Mouse (Mus musculus) heart, postnatal 25 days (tissue): ENCODE measurements around the gene Kremen1. TPM values are rescaled to one million over a fixed set of nuclear protein-coding genes. Genes with fewer than 3 reads are reported as not detected.

Experiments used
- DNase-seq: peaks from one replicate; pipeline ENCODE4 v3.0.0; 2022; ENCODE audit warnings: low spot score
- intact Hi-C: fragments of 180-260 bp; cut with DNase I; formaldehyde crosslinking; loops from one replicate; pipeline ENCODE4 v1.15.1; 2025
- total RNA-seq, 2 experiments: library from RNA; stranded (reverse); gene quantifications; 2 replicates each; pipeline ENCODE4 v1.2.3; 2021

Kremen1 gene
- 10 to 100 TPM; 72.5 to 78.8 TPM for total RNA-seq

DNA sequence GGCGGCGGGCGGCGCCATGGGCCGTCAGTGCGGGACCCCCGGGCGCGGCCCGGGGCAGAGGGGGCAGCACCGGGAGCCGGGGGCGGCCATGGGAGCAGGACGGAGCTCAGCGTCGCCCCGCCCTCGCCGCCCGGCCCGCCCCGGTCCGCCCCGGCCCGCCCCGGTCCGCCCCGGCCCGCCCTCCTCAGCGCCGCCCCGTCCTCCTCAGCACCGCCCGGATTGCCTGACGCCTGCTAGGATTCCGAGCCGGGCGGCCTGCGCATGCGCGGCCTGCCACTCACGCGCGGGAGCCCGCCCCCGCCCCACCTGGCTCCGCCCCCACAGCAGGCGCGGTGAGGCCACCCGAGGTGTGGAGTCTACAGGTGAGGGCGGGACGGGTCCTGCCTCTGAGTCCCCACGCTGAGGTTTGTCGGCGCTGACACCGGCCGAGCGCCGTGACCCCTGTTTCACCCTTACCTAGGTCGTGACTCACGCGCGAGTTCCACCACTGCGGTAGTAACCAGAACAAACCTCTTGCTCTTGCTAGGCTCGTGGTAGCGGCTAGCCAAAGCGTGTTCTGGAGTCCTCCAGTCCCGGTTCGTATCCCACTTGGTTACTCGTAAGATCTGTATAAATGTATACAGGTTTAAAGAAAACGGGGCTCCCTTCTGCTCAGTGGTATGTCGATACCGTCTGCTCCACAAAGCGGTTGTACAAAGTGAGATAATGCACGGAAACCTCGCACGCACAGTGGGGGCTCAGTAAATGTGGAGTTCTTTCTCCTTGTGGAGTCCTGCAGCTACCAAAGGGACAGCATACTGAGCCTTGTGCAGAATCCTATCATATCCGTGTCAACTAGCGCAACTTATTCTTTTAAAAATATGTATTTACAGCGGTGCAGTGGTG lies at the start of gene Kremen1:
Gene Kremen1, minus strand, starts transcription at position 51 of the 885 bp plus-strand sequence.
- intact Hi-C loops, result loop anchor here (2.0 kb wide), 1 partner anchor 17 kb away; no protein-coding TSS in a partner anchor

GRCm38 (mm10) chr11:5307024-5307905 lies 45.9 kb upstream of the Kremen1 start:
- DNase-seq, result no peak
- intact Hi-C loops, result loop anchor here (1.0 kb wide), 1 partner anchor 26 kb away; no protein-coding TSS in a partner anchor

More for the DNA sequence above, at the start of gene Kremen1:
- peak; percentile 84 for DNase-seq

DNA sequence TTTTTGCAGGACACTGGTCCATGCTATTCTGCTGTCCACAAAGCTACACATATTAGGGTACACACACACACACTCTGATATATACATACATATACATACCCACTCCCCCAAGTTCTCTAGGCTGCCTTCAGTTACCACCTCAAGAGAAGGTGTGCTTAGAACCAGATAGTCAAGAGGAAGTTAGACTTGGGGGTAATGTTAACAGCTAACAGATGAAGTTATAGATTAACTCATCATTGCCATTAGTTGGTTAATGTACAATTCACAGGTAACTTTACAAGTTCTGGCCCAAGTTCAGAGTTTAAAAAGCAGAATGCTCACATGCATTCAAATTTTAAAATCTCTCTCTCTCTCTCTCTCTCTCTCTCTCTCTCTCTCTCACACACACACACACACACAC lies 44.7 kb upstream of the Kremen1 start:
- intact Hi-C loops, result no loop called here
- DNase-seq, result no peak

- DNase-seq, result no peak
- intact Hi-C loops, result no loop called here
These were observed 43.2 kb upstream of the Kremen1 start for GRCm38 (mm10) chr11:5304526-5304925.

- DNase-seq, result no peak
- intact Hi-C loops, result no loop called here
These were observed 36.6 kb upstream of the Kremen1 start for GRCm38 (mm10) chr11:5298007-5298372.

GRCm38 (mm10) chr11:5297148-5298006 lies 36.0 kb upstream of the Kremen1 start:
- DNase-seq, result no peak
- intact Hi-C loops, result no loop called here

DNA sequence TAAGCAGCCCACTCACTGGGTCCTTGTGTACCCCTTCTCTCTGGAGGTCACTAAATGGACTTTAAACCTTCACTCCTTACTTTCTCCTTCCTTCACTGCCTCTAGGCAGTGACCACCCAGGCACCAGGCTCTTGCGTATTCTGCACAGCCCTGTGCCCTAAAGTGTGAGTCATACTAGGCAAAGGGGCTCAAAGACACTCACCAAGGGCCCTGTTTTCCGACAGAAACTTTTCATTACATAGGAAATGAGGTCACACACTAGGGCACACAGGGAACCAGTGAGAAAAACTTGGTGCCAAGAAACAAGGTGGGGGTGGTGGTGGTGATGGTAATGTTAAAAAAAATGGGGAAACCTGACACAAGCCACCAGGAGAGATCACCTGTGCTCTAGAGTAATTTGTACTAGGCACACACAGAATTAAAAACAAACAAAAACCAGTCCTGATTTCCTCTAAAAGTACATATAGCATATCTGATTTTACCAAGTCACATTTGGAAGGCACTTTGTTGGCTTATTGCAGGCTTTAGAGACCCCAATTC lies 35.3 kb upstream of the Kremen1 start:
- intact Hi-C loops, result no loop called here
- DNase-seq, result no peak

DNA sequence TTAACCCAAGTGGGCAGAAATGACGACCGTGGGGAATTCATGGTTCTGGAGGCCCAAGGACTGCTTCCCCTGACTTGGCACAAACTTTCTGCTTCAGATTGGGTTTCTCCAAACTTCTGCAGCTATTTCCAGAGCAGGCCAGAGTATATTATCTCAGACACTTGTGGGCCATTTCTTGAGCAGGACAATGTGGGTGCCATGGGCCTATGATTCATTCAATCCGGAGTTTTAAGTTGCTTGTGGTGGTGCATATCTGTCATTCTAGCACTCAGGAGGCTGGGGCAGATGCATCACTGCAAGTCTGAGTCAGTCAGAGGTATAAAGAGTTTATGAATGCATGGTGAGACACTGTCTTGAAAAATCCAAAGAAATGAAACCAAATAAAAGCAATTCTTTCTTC lies 33.4 kb upstream of the Kremen1 start:
- intact Hi-C loops, result loop anchor here (5.0 kb wide), 3 partner anchors 157 to 397 kb away; no protein-coding TSS in a partner anchor
- DNase-seq, result no peak

DNA sequence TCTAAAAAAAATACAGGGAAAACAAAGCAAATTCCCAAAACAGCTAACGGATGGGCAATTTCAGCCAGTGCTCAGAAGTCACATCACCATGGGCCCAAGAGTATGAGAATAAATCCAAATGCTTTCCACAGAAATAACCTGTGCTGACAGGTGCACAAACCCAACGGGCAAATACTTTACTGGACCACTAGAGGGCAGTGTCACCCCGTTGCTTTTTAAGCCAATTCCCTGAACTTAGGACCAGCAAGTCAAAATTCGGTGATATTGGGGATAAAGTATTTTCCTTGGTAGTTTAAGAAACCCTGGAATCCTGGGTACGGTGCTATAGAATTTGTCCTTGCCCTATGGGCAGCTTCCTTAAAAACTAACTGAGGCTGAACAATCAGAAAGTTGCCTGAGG lies 29.3 kb upstream of the Kremen1 start:
- intact Hi-C loops, result loop anchor here (1.0 to 5.0 kb wide), 4 partner anchors 162 to 402 kb away; no protein-coding TSS in a partner anchor
- no peak for DNase-seq

GRCm38 (mm10) chr11:5289826-5290580 lies 28.6 kb upstream of the Kremen1 start:
- intact Hi-C loops, result loop anchor here (1.0 to 5.0 kb wide), 5 partner anchors 108 to 402 kb away; no protein-coding TSS in a partner anchor
- no peak for DNase-seq

- intact Hi-C loops, result no loop called here
- no peak for DNase-seq
These were observed 22.6 kb upstream of the Kremen1 start for GRCm38 (mm10) chr11:5283987-5284386.

- DNase-seq, result no peak
- intact Hi-C loops, result no loop called here
These were observed 19.6 kb upstream of the Kremen1 start for GRCm38 (mm10) chr11:5280932-5281331.

- intact Hi-C loops, result no loop called here
- no peak for DNase-seq
These were observed 17.1 kb upstream of the Kremen1 start for GRCm38 (mm10) chr11:5278463-5278862.

DNA sequence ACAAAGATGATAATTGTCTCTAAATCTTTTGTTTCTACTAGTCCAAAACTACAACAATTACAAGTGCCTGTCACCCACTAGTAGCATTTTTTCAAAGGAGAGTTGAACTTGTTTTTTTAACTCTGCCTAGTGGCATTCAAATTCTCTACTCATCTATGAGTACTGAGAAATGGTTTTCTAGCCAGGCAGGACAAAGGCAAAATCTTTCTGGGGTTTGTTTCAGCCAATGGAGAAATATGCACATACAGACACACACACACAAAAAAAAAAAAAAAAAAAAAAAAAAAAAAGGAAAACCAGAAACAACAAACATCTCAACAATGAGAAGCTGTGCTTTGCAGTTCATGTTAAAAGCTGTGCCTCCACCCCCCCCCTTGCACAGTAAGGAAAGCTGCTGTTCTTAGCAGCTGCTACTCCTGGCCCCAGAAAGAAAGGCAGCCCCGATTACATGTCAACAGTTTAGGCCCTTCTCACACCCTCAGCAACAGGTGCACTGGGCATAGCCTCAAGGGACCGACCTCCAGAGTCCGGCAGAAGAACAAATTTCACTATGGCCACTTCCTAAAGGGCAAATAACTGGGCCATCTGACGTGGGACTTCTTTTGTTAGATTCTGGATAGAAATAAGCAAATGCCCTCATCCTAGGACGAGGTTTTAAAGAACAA lies 16.1 kb upstream of the Kremen1 start:
- no peak for DNase-seq
- intact Hi-C loops, result no loop called here

GRCm38 (mm10) chr11:5275216-5275615 lies 13.9 kb upstream of the Kremen1 start:
- intact Hi-C loops, result no loop called here
- DNase-seq, result no peak

- DNase-seq, result no peak
- intact Hi-C loops, result no loop called here
These were observed 11.3 kb upstream of the Kremen1 start for GRCm38 (mm10) chr11:5272536-5273234.

DNA sequence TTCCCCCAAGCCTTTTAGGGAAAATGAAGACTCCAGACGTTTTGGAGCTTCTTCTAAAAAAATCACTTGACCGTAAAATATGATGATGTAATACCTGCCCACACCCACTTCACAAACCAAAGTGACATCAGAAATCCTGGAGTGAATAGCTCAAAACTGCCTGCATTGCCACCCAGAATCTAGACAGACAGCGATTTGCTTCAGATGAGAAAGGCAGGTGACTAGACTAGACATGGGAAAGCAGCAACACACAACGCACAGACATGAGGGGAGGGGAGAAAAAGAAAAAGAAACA lies 10.7 kb upstream of the Kremen1 start:
- intact Hi-C loops, result no loop called here
- DNase-seq, result no peak
